Mouse (Mus musculus) brain, embryonic 18.5 days (tissue): ENCODE data around the gene Usp53.
"Not testable (repeated sequence)": the region's sequence is repeated elsewhere in the genome, so short reads cannot be mapped to it uniquely, and the experiment has no call there.

Experiments
- DNase-seq: peaks from one replicate; pipeline ENCODE4 v3.0.0-alpha.2; 2012; ENCODE audit warnings: low read depth, low spot score

Gene Usp53

GRCm38 (mm10) chr3:122950129-122950528, 34.2 kb downstream of the Usp53 start:
- DNase-seq: no peak

GRCm38 (mm10) chr3:122943387-122943890, 40.9 kb downstream of the Usp53 start:
- DNase-seq: no peak

GRCm38 (mm10) chr3:122939215-122939614, 45.1 kb downstream of the Usp53 start:
- DNase-seq: peak; percentile 26

GRCm38 (mm10) chr3:122937176-122937575, 47.1 kb downstream of the Usp53 start:
- DNase-seq: not testable (repeated sequence)

- DNase-seq: no peak
These were observed 51.8 kb downstream of the Usp53 start for GRCm38 (mm10) chr3:122932466-122932865.

GRCm38 (mm10) chr3:122929723-122930122, 54.6 kb downstream of the Usp53 start:
- DNase-seq: no peak

- peak; percentile 92 for DNase-seq
These were observed 60.0 kb downstream of the Usp53 start, which contains the start of gene 1810037I17Rik for GRCm38 (mm10) chr3:122924009-122924914. Gene 1810037I17Rik, plus strand, starts transcription at chr3:122924203.

- DNase-seq: no peak
These were observed 61.2 kb downstream of the Usp53 start for GRCm38 (mm10) chr3:122923147-122923546.

GRCm38 (mm10) chr3:122921676-122922527, 62.4 kb downstream of the Usp53 start:
- no peak for DNase-seq

GRCm38 (mm10) chr3:122920572-122921435, 63.5 kb downstream of the Usp53 start:
- DNase-seq: no peak

- no peak for DNase-seq
These were observed 65.0 kb downstream of the Usp53 start, which contains the start of gene Gm10959 for GRCm38 (mm10) chr3:122919260-122919659. Gene Gm10959, minus strand, starts transcription at chr3:122919360.

GRCm38 (mm10) chr3:122918672-122919071, 65.6 kb downstream of the Usp53 start:
- DNase-seq: no peak

GRCm38 (mm10) chr3:122916191-122916680, 68.1 kb downstream of the Usp53 start:
- DNase-seq: no peak

- no peak for DNase-seq
These were observed 68.8 kb downstream of the Usp53 start for GRCm38 (mm10) chr3:122915493-122915892.

GRCm38 (mm10) chr3:122907841-122908240, 76.5 kb downstream of the Usp53 start:
- DNase-seq: no peak

GRCm38 (mm10) chr3:122903746-122904433, 80.4 kb downstream of the Usp53 start:
- peak; percentile 51 for DNase-seq

GRCm38 (mm10) chr3:122898254-122898653, 86.1 kb downstream of the Usp53 start:
- DNase-seq: no peak

GRCm38 (mm10) chr3:122895189-122895731, 89.0 kb downstream of the Usp53 start:
- no peak for DNase-seq

- no peak for DNase-seq
These were observed 89.5 kb downstream of the Usp53 start, which contains the start of gene Fabp2 for GRCm38 (mm10) chr3:122894772-122895171. Gene Fabp2, plus strand, starts transcription at chr3:122895072.

GRCm38 (mm10) chr3:122888371-122888819, 95.9 kb downstream of the Usp53 start:
- no peak for DNase-seq
